Mouse (Mus musculus) spleen, adult 12 weeks (tissue): ENCODE results near the gene Reep3.
A peak's percentile ranks its signal among the peaks of the same experiment; 100 is the strongest.
"Not testable (repeated sequence)": the region's sequence is repeated elsewhere in the genome, so short reads cannot be mapped to it uniquely, and the experiment has no call there.

Source experiments
- DNase-seq: peaks from one replicate; pipeline ENCODE4 v3.0.0; 2022; ENCODE audit warnings: low spot score

Reep3 gene

GRCm38 (mm10) chr10:67096621-67097436 lies at the start of gene Reep3:
Gene Reep3 (minus strand): TSS chr10:67096945.
- DNase-seq: peak; percentile 54

DNA sequence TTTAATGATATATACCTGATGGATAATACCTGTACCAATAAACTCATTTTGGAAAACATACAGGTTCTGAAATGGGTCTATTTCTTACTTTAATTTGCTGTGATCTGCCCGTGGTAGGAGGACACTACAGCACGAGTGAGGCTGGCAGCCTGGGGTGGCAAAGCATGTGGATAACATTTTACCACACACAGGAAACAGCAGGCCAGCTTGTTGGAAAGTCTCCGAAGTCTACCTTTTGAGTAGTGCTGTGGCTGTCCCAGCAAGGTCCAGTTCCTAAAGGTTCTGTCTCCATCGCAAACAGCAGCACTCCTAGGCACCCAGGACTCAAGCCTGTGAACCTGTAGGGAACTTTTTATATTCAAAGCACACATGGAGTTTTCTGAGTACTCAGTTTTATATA lies 48.9 kb upstream of the Reep3 start:
- DNase-seq: no peak

GRCm38 (mm10) chr10:67144269-67144668 lies 47.5 kb upstream of the Reep3 start:
- no peak for DNase-seq

DNA sequence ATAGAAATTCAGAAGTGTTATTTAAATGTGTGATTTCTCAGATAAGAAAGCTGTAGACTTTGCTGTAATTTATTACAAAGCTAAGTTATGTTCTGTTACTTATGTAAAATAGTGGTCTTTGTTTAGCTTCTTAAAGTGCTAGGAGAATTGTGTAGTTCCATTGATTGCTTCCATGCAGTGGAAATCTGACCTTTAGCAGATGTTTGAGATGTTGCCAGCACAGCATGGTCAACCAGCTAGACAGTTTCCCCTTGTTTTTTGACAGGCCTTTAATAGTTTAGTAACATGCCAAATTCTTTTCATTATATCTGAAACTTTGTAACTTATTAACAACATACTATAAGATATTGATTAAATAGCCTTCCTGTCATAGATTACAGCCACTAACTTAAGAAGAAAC lies 46.9 kb upstream of the Reep3 start:
- no peak for DNase-seq

DNA sequence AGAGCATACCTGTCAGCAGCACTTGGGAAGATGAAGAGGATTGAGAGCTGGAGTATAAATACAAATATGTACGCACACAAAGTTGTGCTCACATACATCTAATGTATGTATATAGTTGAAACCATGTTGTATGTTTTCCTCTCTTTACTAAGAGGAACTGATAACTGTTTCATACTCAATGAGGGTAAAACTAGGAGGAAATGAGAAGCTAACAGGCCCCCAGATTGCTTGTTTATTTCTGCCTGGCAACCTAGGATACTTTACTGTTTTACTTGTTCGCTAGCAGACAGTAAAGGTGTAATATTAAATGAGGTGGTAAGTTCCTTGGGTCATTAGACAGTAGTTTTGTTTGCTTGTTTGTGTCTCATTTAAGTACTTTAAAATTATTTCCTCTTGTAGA lies 40.7 kb upstream of the Reep3 start:
- no peak for DNase-seq

- DNase-seq: no peak
Measured at GRCm38 (mm10) chr10:67134322-67134721, 37.6 kb upstream of the Reep3 start.

DNA sequence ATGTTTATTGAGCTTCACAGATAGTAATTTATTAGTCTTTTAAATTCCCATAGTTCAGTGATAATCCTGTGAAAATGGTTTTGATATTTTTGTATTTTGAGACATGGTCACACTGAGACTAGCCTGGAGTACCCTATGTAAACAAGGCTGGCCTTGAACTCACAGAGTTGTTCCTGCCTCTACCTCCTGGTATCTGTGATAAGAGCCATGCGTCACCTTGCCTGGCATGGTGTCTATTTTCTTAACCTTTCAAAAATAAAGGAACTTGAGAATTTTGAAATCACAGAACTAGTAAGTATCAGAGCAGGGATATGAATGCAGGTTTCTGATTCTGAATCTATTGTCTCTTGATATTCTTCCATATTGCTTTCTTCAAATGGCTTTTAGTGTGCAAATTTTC lies 35.0 kb upstream of the Reep3 start:
- no peak for DNase-seq

GRCm38 (mm10) chr10:67129531-67129930 lies 32.8 kb upstream of the Reep3 start:
- no peak for DNase-seq

DNA sequence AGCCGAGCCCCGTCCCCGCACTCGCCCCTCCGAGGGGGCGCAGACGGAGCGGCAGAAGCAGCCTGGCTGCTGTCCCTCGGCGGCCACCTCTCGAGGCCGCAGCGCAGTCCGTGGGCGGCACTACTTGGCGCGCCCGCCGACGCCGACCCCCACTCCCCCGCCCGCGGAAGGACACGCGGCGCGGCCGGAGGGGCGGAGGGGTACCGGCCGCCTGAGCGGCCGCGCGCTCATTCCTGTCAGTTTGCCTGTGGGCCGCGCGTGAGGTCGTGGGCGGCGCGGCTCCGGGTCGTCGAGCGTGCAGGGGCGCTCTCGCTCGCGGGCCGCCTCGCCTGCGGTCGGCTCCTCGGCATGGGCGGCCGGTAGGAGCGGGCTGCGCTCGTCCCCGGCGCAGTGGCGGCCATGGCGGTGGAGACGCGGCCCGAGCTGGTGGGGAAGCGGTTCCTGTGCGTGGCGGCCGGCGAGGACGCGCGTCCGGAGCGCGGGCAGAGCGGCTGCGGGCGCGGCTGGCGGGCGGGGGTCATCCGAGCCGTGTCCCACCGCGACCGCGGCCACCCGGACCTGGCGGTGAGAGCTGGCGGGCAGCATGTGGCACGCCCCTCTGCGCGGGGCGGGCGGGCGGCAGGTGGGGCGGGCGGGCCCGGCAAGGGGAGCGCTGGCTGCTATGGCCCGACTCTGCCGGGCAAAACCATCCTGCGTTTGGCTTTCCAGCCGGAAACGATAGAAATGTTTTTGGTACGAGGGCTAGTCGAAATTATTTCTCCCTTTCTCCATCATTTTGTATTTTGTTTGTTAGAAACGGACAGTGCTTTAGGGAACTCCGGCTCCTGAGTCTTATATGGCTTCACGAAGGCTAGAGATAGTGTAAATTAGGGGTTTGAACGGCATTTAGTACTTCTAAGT lies 30.4 kb upstream of the Reep3 start:
- peak; percentile 10 for DNase-seq

DNA sequence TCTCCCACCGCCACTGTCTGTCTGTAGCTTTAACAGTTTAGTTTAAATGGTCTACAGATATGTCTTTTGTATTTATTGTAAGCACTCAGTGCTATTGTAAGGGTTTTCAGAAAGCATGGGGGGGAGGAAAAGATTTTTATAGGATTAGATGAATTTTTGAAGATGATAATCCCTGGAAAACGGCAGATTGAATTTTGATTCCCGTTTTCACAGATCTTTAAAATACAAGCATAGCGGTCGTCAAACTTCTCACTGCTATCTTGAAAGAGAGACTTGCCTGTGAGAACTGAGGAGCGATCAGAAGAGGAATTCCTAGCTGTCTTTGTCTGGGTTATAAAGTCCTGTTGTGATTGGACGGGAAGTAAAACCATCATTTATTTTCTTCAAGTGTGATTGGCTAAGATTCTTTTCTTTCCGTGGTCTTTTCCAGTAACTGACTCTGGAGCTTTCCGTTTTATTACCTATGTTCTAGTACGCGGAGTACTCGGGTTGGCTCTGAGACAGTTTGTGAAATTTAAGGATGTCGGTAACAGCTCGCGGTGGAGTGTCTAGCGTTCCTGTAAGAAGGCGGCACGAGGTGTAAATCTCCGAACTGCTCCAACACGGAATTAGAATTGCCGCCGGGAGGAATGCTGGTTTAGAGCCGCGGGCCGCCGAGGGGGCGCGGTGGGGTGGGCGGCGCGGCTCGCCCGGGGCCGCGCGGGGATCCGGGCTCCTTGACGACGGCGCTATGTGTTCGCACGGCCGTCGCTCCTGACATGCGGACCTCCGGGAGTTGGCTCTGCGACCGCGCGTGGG lies 29.5 kb upstream of the Reep3 start:
- DNase-seq: no peak

- no peak for DNase-seq
Measured at GRCm38 (mm10) chr10:67124156-67124555, 27.4 kb upstream of the Reep3 start.

- DNase-seq: no peak
Measured at GRCm38 (mm10) chr10:67123756-67124155, 27.0 kb upstream of the Reep3 start.

DNA sequence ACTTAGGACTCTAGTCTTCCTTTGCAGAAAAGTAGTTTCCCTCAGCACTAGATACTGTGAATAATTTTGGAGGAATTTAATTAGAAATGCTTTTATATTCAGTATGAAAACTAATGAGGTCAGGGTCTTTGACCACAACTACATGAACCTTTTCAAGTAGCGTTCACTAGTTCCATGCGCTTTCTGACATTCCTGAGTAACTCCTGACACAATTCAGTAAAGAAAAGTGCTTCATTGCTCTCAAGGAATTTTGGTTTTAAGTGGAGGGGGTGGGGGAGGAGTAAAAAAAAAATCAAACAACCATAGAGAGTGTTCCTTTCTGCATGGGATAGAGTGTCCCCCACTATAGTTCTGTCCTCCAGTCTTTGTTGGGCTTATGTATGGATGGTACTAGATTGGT lies 23.9 kb upstream of the Reep3 start:
- no peak for DNase-seq

DNA sequence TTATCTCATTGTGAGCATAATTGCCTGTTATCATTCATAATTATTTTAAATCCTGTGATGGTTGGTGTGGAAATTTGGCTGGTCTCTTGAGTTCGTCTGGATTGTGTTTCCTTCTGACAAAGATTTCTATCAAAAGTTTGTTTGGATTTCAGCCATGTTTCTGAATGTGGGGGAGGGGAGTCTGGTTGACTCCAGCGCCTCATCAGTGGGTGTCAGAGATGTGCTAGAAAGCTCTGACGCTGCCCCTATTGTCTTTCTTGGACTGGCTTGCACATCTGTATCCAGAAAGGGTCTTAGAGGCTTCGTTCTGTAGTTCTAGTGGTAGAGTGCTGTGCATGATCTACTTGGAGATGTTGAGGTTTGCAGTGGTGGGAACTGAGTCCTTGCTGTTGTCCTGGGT lies 23.4 kb upstream of the Reep3 start:
- DNase-seq: no peak

- no peak for DNase-seq
Measured at GRCm38 (mm10) chr10:67119291-67119690, 22.5 kb upstream of the Reep3 start.

DNA sequence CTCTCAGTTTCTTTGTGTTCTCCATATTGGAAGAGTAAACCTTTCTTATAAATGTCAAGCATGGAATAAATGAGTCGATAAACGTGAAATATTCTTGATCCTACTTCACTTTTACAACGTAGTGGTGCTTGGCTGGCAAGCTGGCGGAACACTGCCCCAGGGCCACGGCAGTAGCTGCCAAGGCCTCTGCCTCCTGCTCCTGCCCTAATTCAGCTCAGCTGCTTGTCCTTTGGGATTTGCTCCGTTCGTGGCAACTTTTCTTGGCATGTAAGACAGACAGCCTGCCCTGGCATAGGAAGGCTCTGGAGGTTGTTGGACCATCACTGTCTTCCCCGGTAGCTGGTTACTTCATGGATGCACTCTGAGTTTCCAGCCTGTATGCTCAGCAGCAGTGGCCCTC lies 19.5 kb upstream of the Reep3 start:
- no peak for DNase-seq

- DNase-seq: no peak
Measured at GRCm38 (mm10) chr10:67115666-67116091, 18.9 kb upstream of the Reep3 start.

- DNase-seq: no peak
Measured at GRCm38 (mm10) chr10:67115115-67115514, 18.4 kb upstream of the Reep3 start.

- DNase-seq: no peak
Measured at GRCm38 (mm10) chr10:67113833-67114232, 17.1 kb upstream of the Reep3 start.

- DNase-seq: not testable (repeated sequence)
Measured at GRCm38 (mm10) chr10:67112967-67113366, 16.2 kb upstream of the Reep3 start.

GRCm38 (mm10) chr10:67111799-67112177 lies 15.0 kb upstream of the Reep3 start:
- no peak for DNase-seq

DNA sequence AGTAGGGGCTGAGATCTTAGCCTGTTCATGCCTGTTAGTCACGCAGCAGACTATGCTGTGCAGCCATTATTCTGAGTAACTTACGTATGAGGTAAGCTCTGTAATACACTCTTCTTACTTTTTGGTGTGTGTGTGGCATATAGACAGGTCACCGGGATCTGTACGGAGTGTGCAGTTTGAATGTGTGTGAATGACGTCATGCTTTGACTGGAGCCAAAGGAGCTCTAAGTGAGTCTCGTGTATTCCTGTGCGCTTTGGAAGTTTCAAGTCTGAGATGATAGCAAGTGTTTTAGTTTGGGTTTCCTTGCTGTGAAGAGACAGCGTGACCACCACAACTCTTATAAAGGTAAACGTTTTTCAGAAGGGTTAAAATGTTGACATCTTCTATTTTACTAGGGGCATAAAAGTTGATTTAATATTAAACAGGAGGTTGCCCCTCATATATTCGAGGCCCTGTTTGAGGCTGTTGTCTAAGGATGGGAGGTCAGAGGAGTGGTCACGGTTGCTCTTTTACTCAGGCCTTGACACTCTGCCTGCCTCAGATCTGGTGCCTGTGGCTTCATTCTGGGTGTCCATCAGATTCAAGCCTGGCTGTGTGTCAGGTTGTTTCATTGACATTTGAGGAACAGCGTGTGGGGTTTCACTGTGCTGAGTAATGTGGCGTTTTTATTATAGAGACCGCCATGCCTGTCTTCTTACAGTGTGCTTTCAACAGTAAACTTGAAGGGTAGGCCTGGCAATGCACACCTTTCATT lies 14.5 kb upstream of the Reep3 start:
- DNase-seq: no peak
